Mouse (Mus musculus): Measurements from ENCODE around the gene Tpd52l2.

The Tpd52l2 gene

DNA sequence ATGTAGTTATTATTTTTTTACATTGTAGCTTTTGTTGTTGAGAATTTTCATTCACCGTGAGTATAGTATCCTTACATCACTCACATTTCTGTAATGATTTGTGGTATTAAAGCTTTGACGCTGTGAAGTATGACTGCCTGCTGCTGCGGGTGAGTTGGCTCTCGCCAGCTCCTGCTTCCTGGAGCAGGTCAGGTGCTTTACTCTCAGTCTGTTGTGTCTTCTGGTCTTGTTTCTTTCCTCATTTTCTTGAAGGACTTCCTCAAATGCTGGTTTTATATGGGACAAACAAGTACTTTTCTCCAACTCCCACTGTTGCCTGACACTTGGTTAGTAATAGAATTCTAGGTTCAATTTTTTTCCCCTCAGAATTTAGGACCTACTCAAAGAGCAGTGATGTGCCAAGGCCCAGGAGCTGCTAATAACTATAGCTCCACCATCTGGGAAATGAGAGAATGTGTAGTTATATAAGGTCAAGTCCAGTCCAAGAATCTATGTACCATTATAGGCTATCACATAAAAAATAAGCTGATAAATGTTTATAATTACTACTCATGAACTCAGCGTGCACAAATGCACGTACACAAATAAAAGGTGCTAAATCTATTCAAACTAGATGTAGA, 44.9 kb downstream of the Tpd52l2 start:
- DNase-seq, result no peak

- DNase-seq, result no peak
Measured at GRCm38 (mm10) chr2:181546142-181546541, 49.2 kb downstream of the Tpd52l2 start.

DNA sequence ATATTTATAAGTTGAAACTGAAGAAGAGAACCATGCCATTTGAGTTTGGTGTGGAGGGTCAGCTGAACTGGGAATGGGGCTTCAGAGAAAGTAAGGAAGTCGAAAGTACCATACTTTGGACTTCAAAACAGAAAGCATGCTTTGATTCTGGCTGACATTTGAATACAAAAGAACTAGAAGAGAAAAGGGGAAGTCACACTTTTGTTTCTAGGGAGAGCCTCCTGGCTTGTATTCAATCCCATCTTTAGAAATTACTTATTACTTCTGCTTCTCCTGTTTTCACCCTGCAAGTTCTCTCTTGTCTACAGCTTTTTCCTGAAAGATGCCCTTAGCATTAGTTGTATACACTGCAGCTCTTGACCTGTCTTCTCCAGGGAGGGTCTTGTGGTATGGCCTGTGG, 51.3 kb downstream of the Tpd52l2 start:
- no peak for DNase-seq

DNA sequence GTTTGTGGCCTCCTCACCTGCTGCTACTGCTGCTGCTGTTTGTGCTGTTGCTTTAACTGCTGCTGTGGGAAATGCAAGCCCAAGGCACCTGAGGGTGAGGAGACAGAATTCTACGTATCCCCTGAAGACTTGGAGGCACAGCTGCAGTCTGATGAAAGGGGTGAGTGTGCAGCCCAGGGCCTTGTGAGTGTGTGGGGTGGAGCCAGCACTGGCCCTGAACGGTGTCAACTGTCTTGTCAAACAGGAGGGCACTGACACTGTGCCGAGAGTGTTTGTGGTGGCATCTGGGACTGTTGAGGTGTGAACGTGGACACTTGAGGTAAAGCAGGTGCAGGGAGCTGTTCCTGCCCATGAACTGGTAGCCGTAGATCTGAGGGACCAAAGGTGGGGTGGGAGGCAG, 51.7 kb downstream of the Tpd52l2 start:
- DNase-seq, result no peak

- DNase-seq, result no peak
Measured at GRCm38 (mm10) chr2:181550233-181550632, 53.3 kb downstream of the Tpd52l2 start.

- DNase-seq, result no peak
Measured at GRCm38 (mm10) chr2:181553772-181554171, 56.8 kb downstream of the Tpd52l2 start.

DNA sequence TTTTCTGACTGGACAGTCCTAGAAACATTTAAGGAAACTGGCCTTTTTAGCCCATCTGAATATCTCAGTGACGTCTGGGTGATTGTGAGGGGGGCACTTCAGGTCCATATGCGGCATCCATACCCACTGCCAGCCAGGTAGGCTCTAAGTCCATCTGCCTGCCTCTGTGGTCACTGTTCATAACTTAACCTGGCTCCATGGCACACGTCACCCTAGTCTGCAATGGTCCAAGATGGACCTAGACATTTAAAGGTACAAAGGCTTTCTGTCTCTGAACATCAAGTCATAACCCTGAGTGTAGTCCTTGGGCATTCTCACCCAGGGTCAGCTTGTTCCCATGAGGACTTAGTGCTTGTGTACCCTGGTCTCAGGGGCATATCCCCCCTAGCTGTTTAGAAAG, 70.4 kb downstream of the Tpd52l2 start:
- DNase-seq, result no peak

Measured in kidney, postnatal 25 days (tissue).